ENCODE assay signal across 26 mouse cellular contexts in genomic region chr7:110283484-110284275, GRCm38 (mm10).
A peak's percentile ranks its signal among the peaks of the same experiment; 100 is the strongest.
DNase-seq lines count a peak whose midpoint lies in the region; ATAC-seq and TF ChIP-seq lines count a peak whose summit lies in the region.
"Had no signal": no experiment of that assay in that cellular context is flagged by ENCODE, and none has a peak within 500 bp of the region (broad histone marks: within the 10 kb centered on the region; RNA-seq: fewer than 3 reads in every experiment).

No protein-coding gene starts in this region.

- in situ Hi-C loops in CH12.LX (cut with MboI; ENCODE audit: low pct_ligation_motif_present, low pct_unique_long_range_greater_than_20kb, low sequenced_read_pairs): loop anchor here (25.0 kb wide), 1 partner anchor 154 kb away; no protein-coding TSS in a partner anchor

- 0 out of 2 replicates have a peak, but pooled peaks cover 2% of the 10 kb centered on the region for H3K36me3 ChIP-seq in midbrain, embryonic 11.5 days (ENCODE audit: control insufficient read depth, insufficient read depth, low read length)
- no peaks in the 10 kb centered on the region for H3K36me3 ChIP-seq in midbrain, embryonic 16.5 days (ENCODE audit: control insufficient read depth, insufficient read depth, low read length)
- H3K36me3 ChIP-seq in CH12.LX (replicated peaks in 1 of 2; ENCODE audit: control insufficient read depth in 1 of 2, insufficient read depth in 1 of 2, low read length in 1 of 2): peaks cover 45 to 65% of the 10 kb centered on the region in 2 experiments

- TF ChIP-seq RAD21 in CH12.LX (IDR thresholded peaks at IDR 0.05; ENCODE audit: low read depth, low read length): no peak

- peak; percentile 62 for DNase-seq in midbrain, embryonic 11.5 days (ENCODE audit: low spot score, missing footprints)
- no peak for DNase-seq in CH12.LX (ENCODE audit: extremely low read depth)
- DNase-seq in adrenal gland, postnatal 4 days (ENCODE audit: low spot score in 2 of 2): no peak
- DNase-seq in heart, postnatal 4 days: no peak
- DNase-seq in layer of hippocampus, adult 9-10 months (ENCODE audit: low spot score): no peak
- DNase-seq: adrenal gland, adult 2 months; adrenal gland, postnatal 36 days; cerebellum, adult 8-10 months; cerebellum, postnatal 25 days; embryo, embryonic 11 days; heart, postnatal 14 days; kidney, adult 18-20 months; kidney, postnatal 36 days; liver; lung, adult 2 months; lung, postnatal 14 days had no signal

- H3K27ac ChIP-seq in midbrain, embryonic 11.5 days (ENCODE audit: low read depth, low read length): no peak overlapping the region
- no peak overlapping the region for H3K27ac ChIP-seq in midbrain, embryonic 16.5 days (ENCODE audit: low read length)
- H3K27ac ChIP-seq in CH12.LX (ENCODE audit: insufficient read depth, low read depth): peak overlapping the region; percentile 99
- peak overlapping the region; percentile 16; the same call in 1 of the 2 replicates for H3K27ac ChIP-seq in embryonic fibroblast, embryonic 13.5 days (ENCODE audit: insufficient read depth, low read length)
- H3K27ac ChIP-seq: embryonic facial prominence, embryonic 12.5 days; kidney, embryonic 15.5 days; liver, embryonic 14.5 days; midbrain, embryonic 12.5 days; stomach, embryonic 15.5 days had no signal

- H3K4me2 ChIP-seq in midbrain, embryonic 11.5 days: no peak overlapping the region
- H3K4me2 ChIP-seq in midbrain, embryonic 16.5 days (ENCODE audit: low read length): no peak overlapping the region
- H3K4me2 ChIP-seq in CH12.LX (ENCODE audit: insufficient read depth, low read depth, poor library complexity, severe bottlenecking): no peak overlapping the region; the same call in 1 of the 2 replicates
- H3K4me2 ChIP-seq: embryonic facial prominence, embryonic 12.5 days; kidney, embryonic 15.5 days; midbrain, embryonic 12.5 days; stomach, embryonic 15.5 days had no signal

- H3K9ac ChIP-seq in midbrain, embryonic 11.5 days (ENCODE audit: low read length): no peak overlapping the region
- no peak overlapping the region for H3K9ac ChIP-seq in midbrain, embryonic 16.5 days (ENCODE audit: low read depth, low read length)
- peak overlapping the region; percentile 1; the same call in 1 of the 2 replicates for H3K9ac ChIP-seq in CH12.LX (ENCODE audit: insufficient read depth, low read depth)
- H3K9ac ChIP-seq: embryonic facial prominence, embryonic 12.5 days; kidney, embryonic 15.5 days; liver, embryonic 14.5 days; midbrain, embryonic 12.5 days; stomach, embryonic 15.5 days had no signal

- WGBS in midbrain, embryonic 11.5 days: 92% methylated on average over 6 of the region's 6 CpGs
- 93% methylated on average over 6 of the region's 6 CpGs for WGBS in midbrain, embryonic 16.5 days

- H3K27me3 ChIP-seq in midbrain, embryonic 11.5 days (ENCODE audit: control insufficient read depth, insufficient read depth, low read length): no peaks in the 10 kb centered on the region
- no peaks in the 10 kb centered on the region for H3K27me3 ChIP-seq in midbrain, embryonic 16.5 days (ENCODE audit: control insufficient read depth, insufficient read depth, low read depth, low read length)
- no peaks in the 10 kb centered on the region for H3K27me3 ChIP-seq in CH12.LX (replicated peaks)
- H3K27me3 ChIP-seq: embryonic facial prominence, embryonic 12.5 days; kidney, embryonic 15.5 days; midbrain, embryonic 12.5 days; stomach, embryonic 15.5 days had no signal

- H3K4me1 ChIP-seq in midbrain, embryonic 11.5 days (ENCODE audit: control insufficient read depth, insufficient read depth, low read length): no peaks in the 10 kb centered on the region; the same call in 1 of the 2 replicates
- no peaks in the 10 kb centered on the region for H3K4me1 ChIP-seq in midbrain, embryonic 16.5 days (ENCODE audit: control insufficient read depth, insufficient read depth, low read length)
- H3K4me1 ChIP-seq in CH12.LX (ENCODE audit: control insufficient read depth in 1 of 2, insufficient read depth in 2 of 2): peaks cover 63 to 95% of the 10 kb centered on the region in 2 experiments
- H3K4me1 ChIP-seq in embryonic fibroblast, embryonic 13.5 days (ENCODE audit: control insufficient read depth, insufficient read depth, low read length): peaks cover 16% of the 10 kb centered on the region

- dilution Hi-C loops in CH12.LX (cut with MboI; ENCODE audit: extremely low pct_ligation_motif_present, extremely low pct_unique_long_range_greater_than_20kb, low sequenced_read_pairs): no loop called here

- peak; percentile 32; the same call in 1 of the 2 replicates for TF ChIP-seq EP300 in CH12.LX (IDR thresholded peaks at IDR 0.05; ENCODE audit: low read length)

- ATAC-seq in midbrain, embryonic 11.5 days (ENCODE audit: low FRiP score): no peak
- no peak for ATAC-seq in midbrain, embryonic 16.5 days
- ATAC-seq: activated CD4-positive, CD25-positive, alpha-beta regulatory T cell, adult 4 months; forebrain, embryonic 16.5 days; hindbrain, embryonic 16.5 days had no signal

- H3K9me3 ChIP-seq in midbrain, embryonic 11.5 days (ENCODE audit: control insufficient read depth, low read length): no peaks in the 10 kb centered on the region
- no peaks in the 10 kb centered on the region for H3K9me3 ChIP-seq in midbrain, embryonic 16.5 days (replicated peaks; ENCODE audit: control insufficient read depth, low read length, poor library complexity, severe bottlenecking)
- H3K9me3 ChIP-seq in CH12.LX (replicated peaks; ENCODE audit: low read length): no peaks in the 10 kb centered on the region
- H3K9me3 ChIP-seq: embryonic facial prominence, embryonic 12.5 days; kidney, embryonic 15.5 days; midbrain, embryonic 12.5 days; stomach, embryonic 15.5 days had no signal

- no peak for TF ChIP-seq POLR2A in CH12.LX (IDR thresholded peaks at IDR 0.05; ENCODE audit: low read depth, low read length)
- TF ChIP-seq POLR2A in embryonic fibroblast, embryonic 13.5 days (IDR thresholded peaks at IDR 0.05; ENCODE audit: low read depth, low read length): no peak

- no peak overlapping the region for H3K4me3 ChIP-seq in midbrain, embryonic 11.5 days (ENCODE audit: low read depth, low read length)
- H3K4me3 ChIP-seq in midbrain, embryonic 16.5 days (ENCODE audit: low read depth, low read length): no peak overlapping the region
- no peak overlapping the region for H3K4me3 ChIP-seq in CH12.LX (replicated peaks in 1 of 3; ENCODE audit: low read depth in 2 of 3, low read length in 2 of 3, poor library complexity in 1 of 3)
- no peak overlapping the region for H3K4me3 ChIP-seq in embryonic fibroblast, embryonic 13.5 days (ENCODE audit: insufficient read depth, low read length)
- H3K4me3 ChIP-seq: embryonic facial prominence, embryonic 12.5 days; kidney, embryonic 15.5 days; midbrain, embryonic 12.5 days; stomach, embryonic 15.5 days had no signal

- no peaks in the 10 kb centered on the region for H3K79me2 ChIP-seq in CH12.LX (replicated peaks; ENCODE audit: control insufficient read depth, extremely low read depth, insufficient read depth, poor library complexity, severe bottlenecking)

- TF ChIP-seq CTCF in CH12.LX (conservative IDR thresholded peaks at IDR 0.05 in 1 of 2, IDR thresholded peaks at IDR 0.05 in 1 of 2; ENCODE audit: low read depth in 2 of 2, low read length in 2 of 2): no peak
- no peak for TF ChIP-seq CTCF in embryonic fibroblast, embryonic 13.5 days (IDR thresholded peaks at IDR 0.05; ENCODE audit: borderline replicate concordance, insufficient read depth, low read length)

TF ChIP-seq in CH12.LX, 34 proteins besides CTCF, POLR2A, EP300 and RAD21:
- TF ChIP-seq JUND (conservative IDR thresholded peaks at IDR 0.05; ENCODE audit: low read depth, low read length) (0 out of 2 replicates have a peak, but pooled peaks have one; percentile 7), BHLHE40 (IDR thresholded peaks at IDR 0.05; ENCODE audit: low read depth, low read length) (peak; percentile 88), ETS1 (conservative IDR thresholded peaks at IDR 0.05; ENCODE audit: low read depth, low read length) (peak; percentile 76), RCOR1 (conservative IDR thresholded peaks at IDR 0.05; ENCODE audit: low read depth, low read length) (0 out of 2 replicates have a peak, but pooled peaks have one; percentile 52), MEF2A (IDR thresholded peaks at IDR 0.05; ENCODE audit: borderline replicate concordance, low read depth, low read length) (0 out of 2 replicates have a peak, but pooled peaks have one; percentile 12), SIN3A (IDR thresholded peaks at IDR 0.05; ENCODE audit: low read length) (0 out of 2 replicates have a peak, but pooled peaks have one; percentile 20), POLR2AphosphoS2 (IDR thresholded peaks at IDR 0.05; ENCODE audit: low read depth, low read length) (no peak), MAFK (IDR thresholded peaks at IDR 0.05; ENCODE audit: insufficient replicate concordance, low read length) (no peak), SMC3 (IDR thresholded peaks at IDR 0.05; ENCODE audit: low read depth, low read length) (no peak), ZMIZ1 (IDR thresholded peaks at IDR 0.05; ENCODE audit: low read depth, low read length) (no peak; the same call in 1 of the 2 replicates), JUN (IDR thresholded peaks at IDR 0.05; ENCODE audit: insufficient read depth, low read depth, low read length) (peak; percentile 36)

Comparison
In these comparisons a context has a peak if more than half of its experiments do, and no peak if none do; other contexts are left out.
1. H3K27ac ChIP-seq: peak in CH12.LX (single experiment) and embryonic fibroblast, embryonic 13.5 days (single experiment); none in midbrain, embryonic 11.5 days (single experiment) and midbrain, embryonic 16.5 days (single experiment).